Mouse (Mus musculus) lung, adult 2 months (tissue): Measurements from ENCODE around the gene Gm44790.

Source experiments
- CTCF ChIP-seq: fragments of 200-500 bp; IDR thresholded peaks from 2 replicates; pipeline ENCODE4 v1.5.1; 2011; ENCODE audit warnings: mild to moderate bottlenecking, low read length, control low read depth; ENCODE audit not compliant: insufficient read depth
- POLR2A ChIP-seq: fragments of 200-500 bp; IDR thresholded peaks from 2 replicates; pipeline ENCODE4 v1.6.1; 2011; ENCODE audit warnings: low read depth, mild to moderate bottlenecking, control low read depth, low read length, borderline replicate concordance; ENCODE audit errors: extremely low read depth

GRCm38 (mm10) chr6:86403728-86404099 lies 22.7 kb upstream of the Gm44790 start:
- no peak for TF ChIP-seq POLR2A
- no peak for TF ChIP-seq CTCF
